Mouse (Mus musculus) effector memory CD4-positive, alpha-beta T cell, adult 5 months (primary cell): ENCODE results near the gene Agfg2. TPM values are rescaled to one million over a fixed set of nuclear protein-coding genes. Genes with fewer than 3 reads are reported as not detected.

Experiments
- polyA plus RNA-seq: library from polyadenylated mRNA; unstranded; fragments of 100-300 nt; shearing (Covaris generic); gene quantifications from one replicate; pipeline ENCODE4 v1.2.1, GENCODE M21; 2017

Gene Agfg2
- 16.2 TPM for polyA plus RNA-seq

DNA sequence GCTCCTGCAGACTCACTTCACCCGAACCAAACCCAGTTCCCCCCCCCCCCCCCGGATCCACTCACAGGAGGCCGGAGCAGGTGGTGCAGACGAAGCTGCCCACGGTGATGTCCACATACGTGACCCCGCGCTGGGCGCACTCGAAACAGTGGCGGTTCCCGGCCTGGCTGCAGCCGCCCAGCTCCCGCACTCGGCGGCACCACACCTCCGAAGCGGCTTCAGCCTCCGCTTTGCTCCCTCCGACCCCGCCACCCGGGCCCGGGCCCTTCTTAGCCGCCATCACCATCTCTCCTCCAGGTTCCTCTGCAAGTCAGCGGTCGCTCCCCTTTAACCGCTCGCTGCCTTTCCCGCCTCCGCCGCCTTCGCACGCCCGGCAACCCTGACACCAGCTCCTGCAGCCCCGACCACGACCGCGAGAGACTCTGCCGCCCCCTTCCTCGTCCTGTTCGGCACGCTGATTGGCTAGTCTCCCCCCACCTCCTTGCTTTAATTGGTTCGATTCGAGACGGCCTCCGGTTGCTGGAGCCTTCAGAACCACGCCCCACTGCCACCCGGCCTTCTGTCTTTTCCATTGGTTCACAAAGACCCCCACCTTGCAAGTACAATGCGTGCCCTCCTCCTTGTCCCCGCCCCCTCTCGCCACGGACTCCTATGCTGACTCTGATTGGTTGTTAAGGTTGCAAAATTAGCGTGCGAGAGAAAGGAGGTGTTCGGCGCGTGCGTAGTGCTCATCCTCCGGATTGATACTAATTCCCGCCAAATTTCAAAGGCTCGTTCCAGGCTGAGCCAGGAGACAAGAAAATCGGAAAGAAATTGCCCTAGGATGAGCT, at the start of gene Agfg2:
Agfg2 (minus strand) TSS at position 433 of the 830 bp plus-strand sequence.

DNA sequence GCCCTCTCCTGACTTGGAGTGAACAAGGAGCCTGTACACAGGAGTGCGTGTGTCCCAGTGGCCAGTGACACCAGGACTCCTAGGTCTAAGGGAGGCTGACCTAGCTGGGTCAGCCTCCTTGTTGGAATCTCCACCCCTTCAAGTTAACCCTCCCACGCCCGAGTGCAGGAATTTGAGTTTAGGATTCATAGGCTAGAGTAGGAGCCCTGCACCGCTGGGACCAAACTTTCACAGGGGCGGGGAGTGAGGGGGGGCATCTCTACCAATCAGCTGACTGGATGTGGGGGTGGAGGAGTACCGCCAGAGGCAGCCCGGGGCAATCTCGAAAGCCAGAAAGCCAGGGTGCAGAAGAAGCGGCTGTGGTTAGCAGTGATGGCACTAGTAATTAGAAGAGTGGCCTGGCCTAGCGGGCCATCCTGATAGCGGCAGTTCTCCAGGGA, 38.9 kb downstream of the Agfg2 start, which contains the start of gene Irs3:
Irs3 (minus strand) TSS at position 63 of the 440 bp plus-strand sequence.

DNA sequence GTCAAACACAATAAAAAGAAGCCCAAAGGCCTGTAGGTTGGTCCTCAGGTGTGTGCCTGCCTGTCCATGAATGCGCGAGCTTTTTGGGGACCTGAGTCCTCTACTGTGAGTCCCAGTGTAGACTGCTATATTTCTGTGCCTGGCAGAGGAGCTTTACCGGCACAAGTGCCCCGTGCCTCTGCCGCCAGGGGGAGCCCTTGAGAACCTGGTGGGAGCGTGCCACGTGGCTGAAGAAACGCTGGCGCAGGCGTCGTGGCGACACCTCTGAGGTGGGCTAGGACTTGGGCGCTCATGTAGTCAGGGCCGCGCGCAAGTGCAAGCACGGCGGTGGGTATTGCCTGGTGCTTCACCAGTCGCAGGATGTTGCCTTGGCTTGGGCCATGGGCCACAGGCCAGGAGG, 43.5 kb downstream of the Agfg2 start, which contains the start of gene Sap25:
Sap25 (plus strand) TSS at position 281 of the 400 bp plus-strand sequence.

DNA sequence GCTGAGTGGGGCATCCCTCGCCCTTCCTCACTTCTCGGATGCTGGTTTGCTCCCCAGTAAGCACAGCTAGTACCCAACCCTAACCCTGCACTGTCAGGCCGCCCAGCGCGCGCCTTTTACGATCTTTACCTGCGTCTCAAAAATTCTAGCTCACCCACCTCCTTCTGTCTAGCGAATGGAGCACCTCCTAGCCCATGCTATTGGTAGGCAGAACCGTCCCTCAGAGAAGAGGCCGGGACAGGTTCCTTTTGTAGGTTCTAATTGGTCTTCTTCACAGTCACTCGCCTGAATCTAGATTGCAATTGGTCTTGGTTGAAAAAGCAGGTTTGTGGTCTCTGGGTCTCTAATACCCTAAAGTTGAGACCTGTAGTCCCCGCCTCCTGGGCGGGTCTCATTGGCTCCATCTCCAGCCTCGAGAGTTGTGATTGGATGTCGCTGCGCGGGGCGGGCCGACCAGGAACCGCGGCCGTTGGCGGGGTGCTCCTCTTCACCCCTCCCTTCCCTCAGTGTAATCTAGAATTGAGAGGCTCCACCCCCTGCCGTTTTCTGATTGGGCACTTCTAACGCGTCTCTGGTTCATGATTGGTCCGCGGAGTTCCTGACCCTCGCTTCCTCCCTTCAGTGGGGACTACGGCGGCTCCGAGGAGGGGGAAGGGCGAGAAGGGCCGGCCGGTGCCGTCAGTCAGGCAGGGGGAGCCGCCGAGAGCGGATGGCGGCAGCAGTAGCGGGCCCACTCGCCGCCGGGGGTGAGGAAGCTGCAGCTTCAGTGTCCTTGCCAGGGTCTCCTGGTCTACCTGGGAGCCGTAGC, 55.8 kb downstream of the Agfg2 start, which contains the start of the genes Fbxo24, Lrch4 and Gm20605:
Fbxo24 (minus strand) TSS at position 505 of the 808 bp plus-strand sequence.
Lrch4 (plus strand) TSS at position 624 of the 808 bp plus-strand sequence.
Gm20605 (plus strand) TSS at position 678 of the 808 bp plus-strand sequence.

DNA sequence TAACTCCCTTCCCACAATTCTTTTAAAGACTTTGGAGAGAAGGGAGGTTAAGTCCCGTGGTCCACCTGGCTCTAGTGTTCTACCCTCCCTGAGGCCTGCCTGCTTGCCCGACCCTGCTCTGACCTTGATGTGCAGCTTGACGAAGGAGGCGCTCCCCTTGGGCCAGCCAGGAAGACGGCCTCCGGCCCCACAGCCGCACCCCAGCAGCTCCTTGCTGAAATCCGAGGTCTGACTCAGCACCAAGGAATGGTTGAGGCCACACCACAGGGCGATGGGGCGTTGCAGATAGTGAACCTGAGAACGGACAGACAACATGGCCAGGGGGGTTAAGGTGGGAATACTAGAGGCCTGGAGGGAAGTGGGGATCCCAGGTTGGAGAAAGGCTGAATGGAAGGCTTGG, 71.0 kb downstream of the Agfg2 start, which contains the start of gene Pcolce:
Pcolce (minus strand) TSS at position 235 of the 400 bp plus-strand sequence.

DNA sequence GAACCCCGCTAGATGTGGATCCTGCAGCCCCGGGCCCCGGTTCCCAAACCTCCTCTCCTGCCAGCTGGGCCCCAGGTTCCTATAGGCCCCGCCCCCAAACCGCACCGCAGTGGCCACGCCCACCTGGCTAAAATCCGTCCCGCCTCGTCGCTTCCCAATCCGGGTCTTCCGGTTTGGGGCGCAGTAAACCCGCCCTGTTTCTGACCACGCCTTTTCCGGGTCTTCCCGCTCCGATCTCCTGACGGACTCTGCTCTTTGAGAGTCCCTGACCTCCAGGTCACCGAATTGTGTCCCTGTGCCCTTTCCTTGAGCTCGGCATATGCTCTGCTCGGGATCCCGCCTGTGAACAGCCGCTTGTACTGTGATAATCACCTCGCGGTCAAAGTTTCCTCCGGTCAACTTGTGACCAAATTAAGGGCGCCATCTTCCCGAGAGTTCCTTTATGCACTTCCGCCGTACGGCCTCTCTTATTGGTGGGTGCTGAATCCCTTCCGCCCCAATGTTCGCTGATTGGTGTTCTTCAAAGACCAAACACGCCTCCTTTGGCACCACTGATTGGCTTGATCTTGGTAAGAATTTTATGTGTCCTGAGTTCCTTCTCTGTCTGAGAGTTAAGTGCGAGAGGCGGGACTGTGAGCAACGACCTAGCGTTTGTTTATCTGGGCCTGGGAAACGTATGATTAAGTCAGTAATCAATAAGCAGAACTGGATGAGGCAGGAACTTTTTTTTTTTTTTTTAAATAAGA, 83.7 kb downstream of the Agfg2 start, which contains the start of gene Mospd3:
Mospd3 (minus strand) TSS at position 440 of the 746 bp plus-strand sequence.

Other genes with a start within 250 kb of the Agfg2 start
- 0.09 TPM for gene Zan, start 207.7 kb downstream of the Agfg2 start, polyA plus RNA-seq
- gene Pop7, start 182.2 kb downstream of the Agfg2 start, polyA plus RNA-seq = 23.4 TPM
- gene Gigyf1, start 166.2 kb downstream of the Agfg2 start, polyA plus RNA-seq = 20.3 TPM
- gene Epo, start 151.5 kb downstream of the Agfg2 start, polyA plus RNA-seq = not detected
- 247 TPM for gene Gnb2, start 151.2 kb downstream of the Agfg2 start, polyA plus RNA-seq
- gene Actl6b, start 131.2 kb downstream of the Agfg2 start, polyA plus RNA-seq = not detected
- not detected for gene Tfr2, start 114.9 kb downstream of the Agfg2 start, polyA plus RNA-seq
- gene Mospd3, start 83.7 kb downstream of the Agfg2 start, polyA plus RNA-seq = 47.7 TPM
- 0.59 TPM for gene Pcolce, start 70.9 kb downstream of the Agfg2 start, polyA plus RNA-seq
- gene Fbxo24, start 55.7 kb downstream of the Agfg2 start, polyA plus RNA-seq = not detected
- 214 TPM for gene Lrch4, start 55.6 kb downstream of the Agfg2 start, polyA plus RNA-seq
- 36.7 TPM for gene Gm20605, start 55.6 kb downstream of the Agfg2 start, polyA plus RNA-seq
- 60.5 TPM for gene Sap25, start 43.4 kb downstream of the Agfg2 start, polyA plus RNA-seq
- not detected for gene Irs3, start 39.0 kb downstream of the Agfg2 start, polyA plus RNA-seq
- gene Nyap1, start 56.9 kb upstream of the Agfg2 start, polyA plus RNA-seq = 0.52 TPM
- 156 TPM for gene Tsc22d4, start 61.0 kb upstream of the Agfg2 start, polyA plus RNA-seq
- 51.7 TPM for gene Ppp1r35, start 94.1 kb upstream of the Agfg2 start, polyA plus RNA-seq
- 69.2 TPM for gene Mepce, start 102.9 kb upstream of the Agfg2 start, polyA plus RNA-seq
- 11.0 TPM for gene Zcwpw1, start 103.1 kb upstream of the Agfg2 start, polyA plus RNA-seq
- gene Pilra, start 151.6 kb upstream of the Agfg2 start, polyA plus RNA-seq = 0.32 TPM
- not detected for gene Pilrb1, start 173.4 kb upstream of the Agfg2 start, polyA plus RNA-seq
- 0.31 TPM for gene Pilrb2, start 187.1 kb upstream of the Agfg2 start, polyA plus RNA-seq
- gene Cyp3a13, start 236.9 kb upstream of the Agfg2 start, polyA plus RNA-seq = 0.25 TPM